Mouse (Mus musculus) embryonic facial prominence, embryonic 13.5 days (tissue): ENCODE data around the gene Prickle4. TPM values are rescaled to one million over a fixed set of nuclear protein-coding genes. Genes with fewer than 3 reads are reported as not detected.

Experiments
- ATAC-seq: fragments of 200-750 bp; cut with Nextera tagmentation; 2 replicates; pipeline ENCODE4 v1.8.0; 2017; ENCODE audit warnings: low read depth; ENCODE audit not compliant: insufficient number of reproducible peaks, insufficient read depth, low FRiP score, low TSS enrichment
- H3K27ac ChIP-seq: fragments of 300-500 bp; sonication (generic); 2 replicates; pipeline ENCODE4 v1.5.1; 2015; ENCODE audit warnings: moderate library complexity, mild to moderate bottlenecking, inconsistent platforms
- H3K27me3 ChIP-seq: fragments of 300-500 bp; sonication (generic); 2 replicates; pipeline ENCODE4 v1.6.1; 2015; ENCODE audit warnings: mild to moderate bottlenecking, inconsistent platforms
- H3K36me3 ChIP-seq: fragments of 300-500 bp; sonication (generic); 2 replicates; pipeline ENCODE4 v1.6.1; 2015; ENCODE audit warnings: mild to moderate bottlenecking, inconsistent platforms
- H3K4me1 ChIP-seq: fragments of 300-500 bp; sonication (generic); 2 replicates; pipeline ENCODE4 v1.6.1; 2015; ENCODE audit warnings: inconsistent platforms
- H3K4me2 ChIP-seq: fragments of 300-500 bp; sonication (generic); 2 replicates; pipeline ENCODE4 v1.6.1; 2015; ENCODE audit warnings: moderate library complexity, mild to moderate bottlenecking, inconsistent platforms
- H3K4me3 ChIP-seq: fragments of 300-500 bp; sonication (generic); 2 replicates; pipeline ENCODE4 v1.5.1; 2015; ENCODE audit warnings: mild to moderate bottlenecking, inconsistent platforms
- H3K9ac ChIP-seq: fragments of 300-500 bp; sonication (generic); 2 replicates; pipeline ENCODE4 v1.6.1; 2015; ENCODE audit warnings: mild to moderate bottlenecking, inconsistent platforms
- H3K9me3 ChIP-seq: fragments of 300-500 bp; sonication (generic); 2 replicates; pipeline ENCODE4 v1.6.1; 2016; ENCODE audit warnings: inconsistent platforms
- WGBS: fragments of 180-500 bp; shearing (Covaris S2); methylation state at CpG from one replicate; pipeline ENCODE4 v1.1.7; 2015; ENCODE audit warnings: mixed read lengths; 5-methylcytosine and 5-hydroxymethylcytosine counted together
- polyA plus RNA-seq: library from polyadenylated mRNA; unstranded; fragments of >200 nt; fragmentation: Nextera tagmentation; extraction: Ambion mirVana; gene quantifications from 2 replicates; pipeline ENCODE4 v1.2.1, GENCODE M21; 2015

Prickle4 gene
- polyA plus RNA-seq, 1 experiment from 2014 or later = 0.60 TPM

DNA sequence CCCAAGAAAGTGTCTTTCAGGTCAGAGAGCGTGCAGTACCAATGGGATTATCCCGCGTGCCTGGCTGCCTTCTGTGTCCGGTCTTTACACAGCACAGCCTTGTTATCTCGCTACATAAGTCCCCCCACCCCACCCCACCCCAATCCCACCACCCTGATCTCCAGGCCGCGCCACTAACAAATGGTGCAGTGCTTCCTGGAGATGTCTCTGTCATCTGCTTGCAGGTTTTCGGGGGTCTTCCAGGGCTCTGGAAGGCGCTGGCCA lies 6.3 kb downstream of the Prickle4 start, which contains the start of gene Tomm6:
Gene Tomm6, minus strand, starts transcription at position 43 of the 264 bp plus-strand sequence.
- WGBS = 0% methylated on average over 9 of the region's 9 CpGs
- no peak; the same call in 1 of the 2 replicates for ATAC-seq

DNA sequence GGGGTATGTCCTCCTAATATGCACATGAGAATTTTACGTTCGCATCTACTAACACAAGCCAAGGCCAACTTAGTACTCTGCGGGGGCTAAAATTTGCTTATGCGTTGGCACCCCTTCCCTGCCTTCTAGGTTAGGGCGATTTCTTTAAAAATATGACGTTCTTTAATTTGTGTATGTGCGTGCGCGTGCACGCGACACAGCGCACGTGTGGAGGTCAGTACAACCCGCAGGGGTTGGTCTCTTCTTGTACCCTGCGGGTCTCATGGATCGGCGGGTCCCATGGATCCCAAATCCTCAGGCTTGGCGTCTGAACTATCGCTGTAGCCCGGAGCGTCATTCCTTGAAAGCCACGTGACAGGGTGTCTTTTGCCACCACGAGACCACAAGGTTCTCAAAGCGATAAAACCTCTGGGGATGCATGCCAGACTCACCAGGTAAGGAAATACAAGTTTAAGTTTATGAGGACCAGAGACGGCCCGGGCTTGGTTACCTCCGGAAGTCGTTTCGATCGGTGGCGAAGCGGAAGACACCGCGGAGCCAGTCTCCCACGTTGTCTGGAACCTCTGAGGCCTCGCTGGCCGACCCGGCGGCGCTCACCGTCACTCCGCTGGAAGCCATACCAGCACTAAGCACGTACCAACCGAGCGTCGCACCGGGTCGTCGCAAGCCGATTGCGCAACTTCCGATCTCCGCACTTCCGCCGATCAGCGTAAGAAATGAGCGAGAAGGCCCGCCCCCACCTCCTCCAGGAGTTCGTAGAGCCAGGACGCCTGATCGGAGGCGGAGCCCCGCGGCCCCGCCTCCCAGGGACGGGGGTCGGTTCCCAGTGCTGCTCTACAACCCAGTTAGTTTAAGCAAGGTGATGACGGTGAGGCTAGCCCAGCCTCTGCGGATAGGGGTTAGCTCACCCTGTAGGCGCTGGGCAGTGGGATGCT lies 6.9 kb downstream of the Prickle4 start:
- peak; percentile 76 for ATAC-seq
- Histone ChIP-seq H3K36me3 (peaks cover 34% of the 10 kb centered on the region), H3K4me1 (peaks cover 25% of the 10 kb centered on the region), H3K27ac (peak overlapping the region; percentile 86), H3K4me3 (peak overlapping the region; percentile 89), H3K9ac (peak overlapping the region; percentile 86), H3K9me3 (no peaks in the 10 kb centered on the region), H3K27me3 (peaks cover 2% of the 10 kb centered on the region; the same call in 1 of the 2 replicates), H3K4me2 (peak overlapping the region; percentile 98)
- WGBS = under 1% methylated on average over 70 of the region's 70 CpGs

More for the DNA sequence above, 6.3 kb downstream of the Prickle4 start, which contains the start of gene Tomm6:
- Histone ChIP-seq H3K4me2 (peak within 1 kb of the TSS; percentile 98), H3K4me1 (peaks cover 25% of the 10 kb centered on the region), H3K36me3 (peaks cover 28% of the 10 kb centered on the region), H3K27ac (peak within 1 kb of the TSS; percentile 86), H3K4me3 (peak within 1 kb of the TSS; percentile 89), H3K27me3 (peaks cover 6% of the 10 kb centered on the region), H3K9ac (peak within 1 kb of the TSS; percentile 86), H3K9me3 (no peaks in the 10 kb centered on the region)

DNA sequence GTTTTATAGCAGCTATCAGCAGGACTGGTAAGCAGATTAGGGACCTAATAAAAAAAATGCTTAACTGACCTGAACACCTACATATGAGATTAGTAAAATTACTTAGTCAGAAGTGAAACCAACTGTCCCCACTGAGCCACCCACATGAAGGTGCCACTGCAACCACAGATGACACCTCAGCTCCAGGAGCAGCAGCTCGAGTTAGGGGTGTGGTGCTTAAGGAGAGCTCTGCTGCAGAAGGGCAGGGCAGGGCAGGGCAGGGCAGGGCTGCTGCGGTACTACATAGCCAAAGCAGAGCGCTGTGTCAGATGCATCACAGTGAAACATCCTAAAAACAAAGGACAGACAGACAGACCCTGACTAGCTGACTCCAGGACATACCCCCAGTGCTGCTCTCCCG lies 11.7 kb downstream of the Prickle4 start:
- H3K9me3 ChIP-seq = no peaks in the 10 kb centered on the region
- H3K36me3 ChIP-seq = peaks cover 79% of the 10 kb centered on the region
- no peak overlapping the region for H3K4me2 ChIP-seq
- H3K9ac ChIP-seq = no peak overlapping the region
- 89% methylated on average over 4 of the region's 4 CpGs for WGBS
- no peaks in the 10 kb centered on the region for H3K27me3 ChIP-seq
- no peak overlapping the region for H3K4me3 ChIP-seq
- peaks cover 8% of the 10 kb centered on the region for H3K4me1 ChIP-seq
- ATAC-seq = no peak
- no peak overlapping the region for H3K27ac ChIP-seq

DNA sequence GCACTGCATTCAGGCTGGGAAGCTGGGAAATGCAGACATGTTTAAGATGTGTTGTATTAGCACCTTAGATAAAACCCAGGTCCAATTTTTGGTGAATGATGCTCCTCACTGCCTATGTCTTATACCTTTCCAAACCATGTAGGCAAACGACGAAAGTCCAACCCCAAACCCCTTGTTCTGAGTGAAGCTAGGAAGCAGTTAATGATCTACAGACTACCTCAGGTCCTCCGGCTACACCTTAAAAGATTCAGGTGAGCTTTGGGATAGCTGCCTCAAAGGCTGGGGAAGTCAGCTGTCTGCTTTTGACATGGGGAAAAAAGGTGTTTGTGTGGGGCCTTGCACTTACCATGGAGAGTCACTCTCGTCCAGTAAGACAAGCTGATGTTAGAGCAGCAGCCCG lies 15.8 kb downstream of the Prickle4 start:
- ATAC-seq = no peak
- Histone ChIP-seq H3K36me3 (peaks cover 75% of the 10 kb centered on the region), H3K4me1 (no peaks in the 10 kb centered on the region; the same call in 1 of the 2 replicates), H3K27ac (no peak overlapping the region), H3K4me3 (no peak overlapping the region), H3K27me3 (no peaks in the 10 kb centered on the region), H3K9ac (no peak overlapping the region), H3K9me3 (no peaks in the 10 kb centered on the region), H3K4me2 (no peak overlapping the region)
- WGBS = 85% methylated on average over 5 of the region's 5 CpGs

DNA sequence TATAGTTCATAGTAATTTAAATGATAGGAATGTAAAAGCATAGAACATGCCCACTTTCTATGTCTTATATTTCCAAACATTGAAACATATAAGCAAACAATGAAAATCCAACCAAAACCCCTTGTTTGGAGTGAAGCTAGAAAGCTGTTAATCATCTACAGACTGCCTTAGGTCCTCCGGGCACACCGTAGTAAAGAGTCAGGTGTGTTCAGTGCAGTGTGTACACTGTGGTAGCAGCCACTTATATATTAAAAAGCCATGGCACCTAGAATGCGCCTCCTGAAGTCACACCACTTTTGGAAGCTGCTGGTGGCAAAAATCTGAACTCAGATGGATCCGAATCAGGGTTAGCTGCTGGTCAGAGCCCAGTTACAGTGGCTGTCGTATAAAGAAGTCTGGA lies 16.3 kb downstream of the Prickle4 start:
- Histone ChIP-seq H3K36me3 (peaks cover 73% of the 10 kb centered on the region), H3K27me3 (peaks cover under 1% of the 10 kb centered on the region), H3K4me2 (no peak overlapping the region), H3K4me3 (no peak overlapping the region), H3K27ac (no peak overlapping the region), H3K9ac (no peak overlapping the region), H3K4me1 (peaks cover under 1% of the 10 kb centered on the region; the same call in 1 of the 2 replicates), H3K9me3 (no peaks in the 10 kb centered on the region)
- 87% methylated on average over 5 of the region's 5 CpGs for WGBS
- no peak for ATAC-seq

DNA sequence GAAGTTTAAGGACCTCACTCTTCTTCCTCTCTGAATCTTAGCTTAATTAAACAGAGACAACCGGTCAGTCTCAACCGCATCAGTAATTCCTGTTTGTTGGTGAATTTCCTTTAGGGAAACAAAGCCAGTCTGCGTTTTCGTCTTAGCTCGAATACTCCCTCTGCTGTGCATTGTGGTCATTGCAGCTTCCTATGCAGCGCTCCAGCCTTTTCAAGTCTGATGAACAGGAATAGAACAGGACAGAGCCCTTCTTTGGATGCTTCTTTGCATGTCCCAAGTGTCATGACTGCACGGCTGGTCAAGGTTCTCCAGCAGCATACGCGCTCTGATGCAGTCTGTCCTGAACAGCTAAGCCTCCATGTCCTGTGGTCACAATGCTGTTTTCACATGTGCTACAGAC lies 18.0 kb downstream of the Prickle4 start:
- no peak overlapping the region for H3K4me2 ChIP-seq
- no peak overlapping the region for H3K27ac ChIP-seq
- no peak for ATAC-seq
- no peak overlapping the region; the same call in 1 of the 2 replicates for H3K9ac ChIP-seq
- peaks cover 14% of the 10 kb centered on the region for H3K27me3 ChIP-seq
- H3K9me3 ChIP-seq = no peaks in the 10 kb centered on the region
- no peak overlapping the region for H3K4me3 ChIP-seq
- 21% methylated on average over 9 of the region's 9 CpGs for WGBS
- H3K4me1 ChIP-seq = peaks cover 15% of the 10 kb centered on the region
- H3K36me3 ChIP-seq = peaks cover 61% of the 10 kb centered on the region

DNA sequence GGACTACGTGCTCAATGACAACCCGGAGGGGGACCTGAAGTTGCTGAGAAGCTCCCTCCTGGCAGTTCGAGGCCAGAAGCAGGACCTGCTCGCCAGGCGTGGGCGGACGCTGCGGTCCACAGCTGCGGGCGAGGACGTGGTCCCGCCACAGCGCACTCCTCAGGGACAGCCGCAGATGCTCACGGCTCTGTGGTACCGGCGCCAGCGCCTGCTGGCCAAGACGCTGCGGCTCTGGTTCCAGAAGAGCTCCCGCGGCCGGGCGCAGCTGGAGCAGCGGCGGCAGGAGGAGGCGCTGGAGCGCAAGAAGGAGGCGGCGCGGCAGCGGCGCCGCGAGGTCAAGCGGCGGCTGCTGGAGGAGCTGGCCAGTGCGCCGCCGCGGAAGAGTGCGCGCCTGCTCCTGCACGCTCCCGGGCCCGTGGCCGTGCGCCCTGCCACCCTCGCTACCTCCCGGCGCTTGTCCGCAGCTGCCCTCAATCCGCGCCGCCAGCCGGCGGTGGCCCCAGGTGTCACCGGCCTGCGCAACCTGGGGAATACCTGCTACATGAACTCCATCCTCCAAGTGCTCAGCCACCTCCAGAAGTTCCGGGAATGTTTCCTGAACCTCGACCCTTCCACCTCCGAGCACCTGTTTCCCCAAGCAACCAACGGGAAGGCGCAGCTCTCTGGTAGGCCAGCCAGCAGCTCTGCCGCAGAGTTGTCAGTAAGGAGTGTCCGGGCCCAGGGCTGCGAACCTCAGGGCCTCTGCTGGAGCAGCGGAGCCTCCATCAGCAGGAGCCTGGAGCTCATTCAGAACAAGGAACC lies 22.0 kb downstream of the Prickle4 start:
- ATAC-seq = peak; percentile 49; the same call in 1 of the 2 replicates
- no peaks in the 10 kb centered on the region for H3K9me3 ChIP-seq
- peaks cover 15% of the 10 kb centered on the region for H3K4me1 ChIP-seq
- peak overlapping the region; percentile 47 for H3K4me3 ChIP-seq
- H3K27ac ChIP-seq = no peak overlapping the region
- H3K36me3 ChIP-seq = peaks cover 23% of the 10 kb centered on the region
- WGBS = 5% methylated on average over 60 of the region's 68 CpGs
- peaks cover 24% of the 10 kb centered on the region for H3K27me3 ChIP-seq
- H3K9ac ChIP-seq = peak overlapping the region; percentile 74
- peak overlapping the region; percentile 89 for H3K4me2 ChIP-seq

DNA sequence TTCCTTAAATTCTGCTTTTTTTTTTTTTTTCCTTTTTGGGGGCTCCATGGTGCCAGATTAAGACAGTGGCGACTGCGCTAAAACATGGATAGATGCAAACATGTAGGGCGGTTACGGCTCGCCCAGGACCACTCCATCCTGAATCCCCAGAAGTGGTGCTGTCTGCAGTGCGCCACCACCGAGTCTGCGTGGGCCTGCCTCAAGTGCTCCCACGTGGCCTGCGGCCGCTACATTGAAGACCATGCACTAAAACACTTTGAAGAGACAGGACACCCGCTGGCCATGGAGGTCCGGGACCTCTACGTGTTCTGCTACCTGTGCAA lies 22.6 kb downstream of the Prickle4 start:
- Histone ChIP-seq H3K4me3 (peak overlapping the region; percentile 47), H3K4me1 (peaks cover 15% of the 10 kb centered on the region), H3K9me3 (no peaks in the 10 kb centered on the region), H3K27ac (no peak overlapping the region), H3K9ac (peak overlapping the region; percentile 74), H3K36me3 (peaks cover 20% of the 10 kb centered on the region), H3K27me3 (peaks cover 24% of the 10 kb centered on the region), H3K4me2 (peak overlapping the region; percentile 89)
- WGBS = 11% methylated on average over 14 of the region's 14 CpGs
- no peak for ATAC-seq

DNA sequence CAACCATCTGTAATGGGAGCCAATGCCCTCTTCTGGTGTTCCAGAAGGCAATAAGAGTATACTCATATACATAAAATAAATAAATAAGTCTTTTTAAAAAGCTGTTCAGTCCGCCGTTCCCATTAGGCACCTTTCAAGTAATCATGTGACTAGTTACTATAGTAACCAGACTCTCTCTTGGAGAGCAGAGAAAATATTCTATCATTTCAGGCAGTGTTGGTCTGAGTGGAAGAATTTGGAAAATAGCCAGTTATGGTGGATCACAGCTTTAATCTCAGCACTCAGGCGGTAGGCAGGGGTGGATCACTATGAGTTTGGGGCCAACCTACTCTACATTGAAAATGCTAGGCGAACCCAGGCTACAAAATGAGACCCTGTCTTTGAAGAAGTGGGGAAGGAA lies 25.4 kb downstream of the Prickle4 start:
- Histone ChIP-seq H3K27ac (no peak overlapping the region), H3K4me3 (no peak overlapping the region), H3K36me3 (0 out of 2 replicates have a peak, but pooled peaks cover 6% of the 10 kb centered on the region), H3K4me1 (peaks cover 15% of the 10 kb centered on the region), H3K9me3 (no peaks in the 10 kb centered on the region), H3K9ac (no peak overlapping the region), H3K4me2 (no peak overlapping the region), H3K27me3 (peaks cover 24% of the 10 kb centered on the region)
- no peak for ATAC-seq
- WGBS = 79% methylated on average over 4 of the region's 4 CpGs

DNA sequence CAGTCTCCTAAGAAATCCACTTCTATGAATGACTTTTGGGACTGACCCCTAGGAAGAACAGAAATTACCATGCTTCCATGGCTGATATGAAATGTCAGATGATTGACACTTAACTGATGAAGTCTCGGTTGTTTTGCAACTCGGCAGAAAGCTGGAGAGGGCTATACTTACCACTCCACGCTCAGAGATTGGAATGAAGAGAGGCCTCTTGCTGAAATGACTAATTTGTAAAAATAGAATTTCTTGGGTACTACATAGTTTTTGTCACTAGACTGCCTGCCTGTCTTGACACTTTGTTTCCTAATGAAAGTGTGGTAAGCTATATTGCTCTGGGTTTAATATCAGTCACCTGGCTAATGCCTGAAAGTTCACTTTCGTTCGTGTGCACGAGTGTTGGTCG lies 30.1 kb downstream of the Prickle4 start:
- WGBS = 91% methylated on average over 7 of the region's 7 CpGs
- Histone ChIP-seq H3K4me2 (no peak overlapping the region), H3K9me3 (no peaks in the 10 kb centered on the region), H3K27me3 (no peaks in the 10 kb centered on the region), H3K36me3 (0 out of 2 replicates have a peak, but pooled peaks cover 5% of the 10 kb centered on the region), H3K9ac (no peak overlapping the region), H3K4me3 (no peak overlapping the region), H3K27ac (no peak overlapping the region), H3K4me1 (no peaks in the 10 kb centered on the region)
- no peak for ATAC-seq

DNA sequence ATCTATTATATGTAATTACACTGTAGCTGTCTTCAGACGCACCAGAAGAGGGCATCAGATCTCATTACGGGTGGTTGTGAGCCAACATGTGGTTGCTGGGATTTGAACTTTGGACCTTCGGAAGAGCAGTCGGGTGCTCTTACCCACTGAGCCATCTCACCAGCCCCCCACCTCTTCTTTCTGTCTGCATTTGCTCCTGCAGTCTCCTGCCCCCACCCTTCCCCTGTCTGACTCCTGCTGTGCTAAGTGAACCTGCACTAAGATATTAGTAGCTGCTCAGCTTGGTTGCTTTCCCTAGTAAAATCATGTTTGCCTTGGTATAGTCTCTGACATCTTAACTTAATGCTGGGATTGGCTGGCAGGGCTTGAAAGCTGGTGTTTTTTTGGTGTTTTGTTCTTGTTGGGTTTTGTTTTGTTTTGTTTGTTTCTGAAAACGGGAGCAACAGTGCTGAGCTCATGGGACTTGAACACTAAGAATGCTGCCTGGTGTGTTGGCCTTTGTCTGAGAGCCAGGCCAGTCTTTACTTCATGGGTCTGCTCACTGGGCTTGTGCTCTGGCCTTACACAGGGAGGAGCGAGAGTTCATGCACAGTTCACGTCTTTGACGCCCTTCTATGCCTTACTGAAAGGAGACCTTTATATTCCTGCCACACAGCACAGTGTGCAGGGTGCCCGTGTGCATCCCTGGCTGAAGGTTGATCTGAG lies 31.4 kb downstream of the Prickle4 start:
- WGBS = 56% methylated on average over 9 of the region's 9 CpGs
- Histone ChIP-seq H3K27me3 (no peaks in the 10 kb centered on the region), H3K4me2 (no peak overlapping the region), H3K4me3 (no peak overlapping the region), H3K4me1 (no peaks in the 10 kb centered on the region), H3K9me3 (no peaks in the 10 kb centered on the region), H3K9ac (no peak overlapping the region), H3K27ac (no peak overlapping the region), H3K36me3 (0 out of 2 replicates have a peak, but pooled peaks cover 8% of the 10 kb centered on the region)
- no peak for ATAC-seq
